Mouse (Mus musculus) MEL (cell line): Measurements from ENCODE around the gene Med13. TPM values are rescaled to one million over a fixed set of nuclear protein-coding genes. Genes with fewer than 3 reads are reported as not detected.

Experiments
- DNase-seq: peaks from one replicate; pipeline ENCODE4 v3.0.0; 2011; ENCODE audit warnings: low read depth, low spot score
- H3K27ac ChIP-seq: 2 replicates; pipeline ENCODE4 v1.5.1; 2012; ENCODE audit warnings: low read depth, mild to moderate bottlenecking, control low read depth, low read length, moderate library complexity; ENCODE audit not compliant: control insufficient read depth
- H3K27me3 ChIP-seq, 2 experiments: fragments of 150-350 bp in 1 of 2; sonication (generic) in 1 of 2; 2 replicates each; pipeline ENCODE4 v1.6.1; 2012; ENCODE audit warnings: low read length in 2 of 2, mild to moderate bottlenecking in 2 of 2, improper control_type of control experiment in 1 of 2, moderate library complexity in 1 of 2; ENCODE audit not compliant: insufficient read depth in 2 of 2, control insufficient read depth in 1 of 2
- H3K36me3 ChIP-seq, 2 experiments: 2 replicates each; pipeline ENCODE4 v1.6.1; 2012 to 2014; ENCODE audit warnings: low read length in 2 of 2, improper control_type of control experiment in 1 of 2, inconsistent platforms in 1 of 2, mild to moderate bottlenecking in 1 of 2; ENCODE audit not compliant: insufficient read depth in 2 of 2, control insufficient read depth in 1 of 2
- H3K4me1 ChIP-seq, 2 experiments: fragments of 150-350 bp in 1 of 2; sonication (generic) in 1 of 2; 2 replicates each; pipeline ENCODE4 v1.6.1; 2012; ENCODE audit warnings: low read length in 2 of 2, improper control_type of control experiment in 1 of 2, mild to moderate bottlenecking in 1 of 2; ENCODE audit not compliant: insufficient read depth in 2 of 2, control insufficient read depth in 1 of 2
- H3K4me3 ChIP-seq, 2 experiments: fragments of 150-350 bp in 1 of 2; sonication (generic) in 1 of 2; 2 replicates each; pipeline ENCODE4 v1.5.1; 2012; ENCODE audit warnings: low read depth in 2 of 2, low read length in 2 of 2, mild to moderate bottlenecking in 2 of 2, moderate library complexity in 2 of 2, control low read depth in 1 of 2, improper control_type of control experiment in 1 of 2; ENCODE audit not compliant: control insufficient read depth in 1 of 2, insufficient read depth in 1 of 2
- H3K79me2 ChIP-seq: 2 replicates; pipeline ENCODE4 v1.6.1; 2012; ENCODE audit warnings: mild to moderate bottlenecking, low read length, moderate library complexity; ENCODE audit not compliant: control insufficient read depth, poor library complexity, insufficient read depth
- H3K9ac ChIP-seq: 2 replicates; pipeline ENCODE4 v1.6.1; 2012; ENCODE audit warnings: low read depth, mild to moderate bottlenecking, control low read depth, low read length, moderate library complexity; ENCODE audit not compliant: control insufficient read depth, poor library complexity, severe bottlenecking
- H3K9me3 ChIP-seq: fragments of 150-350 bp; sonication (generic); replicated peaks from 2 replicates; pipeline ENCODE4 v1.6.1; 2012; ENCODE audit warnings: mild to moderate bottlenecking, low read length, improper control_type of control experiment, moderate library complexity; ENCODE audit not compliant: insufficient read depth
- BHLHE40 ChIP-seq: IDR thresholded peaks from 2 replicates; pipeline ENCODE4 v1.6.1; 2012; ENCODE audit warnings: low read depth, mild to moderate bottlenecking, inconsistent platforms, low read length, improper control_type of control experiment, borderline replicate concordance
- CHD1 ChIP-seq: IDR thresholded peaks from 2 replicates; pipeline ENCODE4 v1.6.1; 2012; ENCODE audit warnings: low read depth, mild to moderate bottlenecking, inconsistent platforms, low read length, improper control_type of control experiment
- CHD2 ChIP-seq: IDR thresholded peaks from 2 replicates; pipeline ENCODE4 v1.6.1; 2011; ENCODE audit warnings: low read length, improper control_type of control experiment
- ELF1 ChIP-seq: IDR thresholded peaks from 2 replicates; pipeline ENCODE4 v1.6.1; 2014; ENCODE audit warnings: low read depth, mild to moderate bottlenecking, inconsistent platforms, low read length, improper control_type of control experiment, moderate library complexity
- EP300 ChIP-seq, 2 experiments: IDR thresholded peaks; 2 replicates each; pipeline ENCODE4 v1.6.1; 2011; ENCODE audit warnings: improper control_type of control experiment in 2 of 2, low read length in 2 of 2, low read depth in 1 of 2, mild to moderate bottlenecking in 1 of 2
- ETS1 ChIP-seq: IDR thresholded peaks from 2 replicates; pipeline ENCODE4 v1.6.1; 2012; ENCODE audit warnings: low read depth, mild to moderate bottlenecking, inconsistent platforms, low read length, improper control_type of control experiment, moderate library complexity
- GABPA ChIP-seq: IDR thresholded peaks from 2 replicates; pipeline ENCODE4 v1.6.1; 2012; ENCODE audit warnings: low read depth, mild to moderate bottlenecking, inconsistent platforms, low read length, improper control_type of control experiment, moderate library complexity
- HCFC1 ChIP-seq: IDR thresholded peaks from 2 replicates; pipeline ENCODE4 v1.6.1; 2012; ENCODE audit warnings: low read depth, mild to moderate bottlenecking, inconsistent platforms, low read length, improper control_type of control experiment, moderate library complexity
- KAT2A ChIP-seq: conservative IDR thresholded peaks from 2 replicates; pipeline ENCODE4 v1.6.1; 2012; ENCODE audit warnings: low read depth, low read length, improper control_type of control experiment, inconsistent platforms
- MAFK ChIP-seq: IDR thresholded peaks from 2 replicates; pipeline ENCODE4 v1.6.1; 2011; ENCODE audit warnings: low read depth, mild to moderate bottlenecking, low read length, improper control_type of control experiment, borderline replicate concordance
- MAX ChIP-seq: IDR thresholded peaks from 2 replicates; pipeline ENCODE4 v1.6.1; 2011; ENCODE audit warnings: low read length, improper control_type of control experiment
- MEF2A ChIP-seq: IDR thresholded peaks from 2 replicates; pipeline ENCODE4 v1.6.1; 2014; ENCODE audit warnings: low read depth, mild to moderate bottlenecking, inconsistent platforms, low read length, improper control_type of control experiment; ENCODE audit not compliant: poor library complexity, insufficient replicate concordance, severe bottlenecking; ENCODE audit errors: extremely low read depth
- MXI1 ChIP-seq: IDR thresholded peaks from 2 replicates; pipeline ENCODE4 v1.6.1; 2011; ENCODE audit warnings: mild to moderate bottlenecking, low read depth, low read length, improper control_type of control experiment
- MYB ChIP-seq: IDR thresholded peaks from 2 replicates; pipeline ENCODE4 v1.6.1; 2011; ENCODE audit warnings: mild to moderate bottlenecking, low read depth, low read length, improper control_type of control experiment
- MYC ChIP-seq: IDR thresholded peaks from 2 replicates; pipeline ENCODE4 v1.6.1; 2011; ENCODE audit warnings: low read depth, mild to moderate bottlenecking, low read length, improper control_type of control experiment, moderate library complexity
- NELFE ChIP-seq: IDR thresholded peaks from 2 replicates; pipeline ENCODE4 v1.6.1; 2011; ENCODE audit warnings: low read depth, low read length, improper control_type of control experiment
- POLR2A ChIP-seq, 2 experiments: IDR thresholded peaks; 2 replicates each; pipeline ENCODE4 v1.6.1; 2011 to 2012; ENCODE audit warnings: low read length in 2 of 2, mild to moderate bottlenecking in 2 of 2, control low read depth in 1 of 2, improper control_type of control experiment in 1 of 2, low read depth in 1 of 2, moderate library complexity in 1 of 2; ENCODE audit not compliant: control insufficient read depth in 1 of 2, insufficient read depth in 1 of 2, poor library complexity in 1 of 2
- RAD21 ChIP-seq: IDR thresholded peaks from 2 replicates; pipeline ENCODE4 v1.6.1; 2011; ENCODE audit warnings: mild to moderate bottlenecking, low read depth, low read length, improper control_type of control experiment
- RCOR1 ChIP-seq: IDR thresholded peaks from 2 replicates; pipeline ENCODE4 v1.6.1; 2012; ENCODE audit warnings: low read depth, mild to moderate bottlenecking, inconsistent platforms, low read length, improper control_type of control experiment
- SIN3A ChIP-seq: IDR thresholded peaks from 2 replicates; pipeline ENCODE4 v1.6.1; 2012; ENCODE audit warnings: low read length, improper control_type of control experiment, inconsistent platforms
- SMC3 ChIP-seq: IDR thresholded peaks from 2 replicates; pipeline ENCODE4 v1.6.1; 2011; ENCODE audit warnings: low read depth, low read length, improper control_type of control experiment
- TCF12 ChIP-seq: IDR thresholded peaks from 2 replicates; pipeline ENCODE4 v1.6.1; 2014; ENCODE audit warnings: low read depth, mild to moderate bottlenecking, inconsistent platforms, low read length, improper control_type of control experiment, moderate library complexity
- UBTF ChIP-seq: IDR thresholded peaks from 2 replicates; pipeline ENCODE4 v1.6.1; 2012; ENCODE audit warnings: low read depth, mild to moderate bottlenecking, inconsistent platforms, low read length, improper control_type of control experiment, moderate library complexity, borderline replicate concordance; ENCODE audit not compliant: insufficient read depth
- USF1 ChIP-seq: IDR thresholded peaks from 2 replicates; pipeline ENCODE4 v1.6.1; 2014; ENCODE audit warnings: low read depth, mild to moderate bottlenecking, inconsistent platforms, low read length, improper control_type of control experiment, moderate library complexity
- USF2 ChIP-seq, 2 experiments: IDR thresholded peaks; 2 replicates each; pipeline ENCODE4 v1.6.1; 2011 to 2012; ENCODE audit warnings: improper control_type of control experiment in 2 of 2, low read length in 2 of 2, borderline replicate concordance in 1 of 2, inconsistent platforms in 1 of 2, low read depth in 1 of 2, mild to moderate bottlenecking in 1 of 2; ENCODE audit not compliant: insufficient read depth in 1 of 2
- ZC3H11A ChIP-seq: IDR thresholded peaks from 2 replicates; pipeline ENCODE4 v1.6.1; 2012; ENCODE audit warnings: low read depth, mild to moderate bottlenecking, inconsistent platforms, low read length, improper control_type of control experiment
- ZMIZ1 ChIP-seq: IDR thresholded peaks from 2 replicates; pipeline ENCODE4 v1.6.1; 2012; ENCODE audit warnings: low read depth, mild to moderate bottlenecking, inconsistent platforms, low read length, improper control_type of control experiment, moderate library complexity
- ZNF384 ChIP-seq: IDR thresholded peaks from 2 replicates; pipeline ENCODE4 v1.6.1; 2012; ENCODE audit warnings: low read depth, mild to moderate bottlenecking, inconsistent platforms, low read length, improper control_type of control experiment
- polyA plus RNA-seq, 2 experiments: library from polyadenylated mRNA; stranded (reverse) in 1 of 2; unstranded in 1 of 2; fragments of >175 nt in 1 of 2; fragments of >200 nt in 1 of 2; gene quantifications; 2 replicates each; pipeline versions ENCODE4 v1.2.1 to v1.2.4; 2012; ENCODE audit warnings: low replicate concordance in 2 of 2, low read depth in 1 of 2; ENCODE audit not compliant: insufficient read length in 2 of 2, insufficient read depth in 1 of 2, missing spikeins in 1 of 2
- total RNA-seq: library from RNA; depleted of rRNA; stranded (reverse); fragments of 300-350 nt; gene quantifications from 2 replicates; pipeline ENCODE4 v1.2.3, GENCODE M21; 2012

Med13 gene
- total and polyA plus RNA-seq, 3 experiments, result 23.3 to 114 (median 26.4) TPM

DNA sequence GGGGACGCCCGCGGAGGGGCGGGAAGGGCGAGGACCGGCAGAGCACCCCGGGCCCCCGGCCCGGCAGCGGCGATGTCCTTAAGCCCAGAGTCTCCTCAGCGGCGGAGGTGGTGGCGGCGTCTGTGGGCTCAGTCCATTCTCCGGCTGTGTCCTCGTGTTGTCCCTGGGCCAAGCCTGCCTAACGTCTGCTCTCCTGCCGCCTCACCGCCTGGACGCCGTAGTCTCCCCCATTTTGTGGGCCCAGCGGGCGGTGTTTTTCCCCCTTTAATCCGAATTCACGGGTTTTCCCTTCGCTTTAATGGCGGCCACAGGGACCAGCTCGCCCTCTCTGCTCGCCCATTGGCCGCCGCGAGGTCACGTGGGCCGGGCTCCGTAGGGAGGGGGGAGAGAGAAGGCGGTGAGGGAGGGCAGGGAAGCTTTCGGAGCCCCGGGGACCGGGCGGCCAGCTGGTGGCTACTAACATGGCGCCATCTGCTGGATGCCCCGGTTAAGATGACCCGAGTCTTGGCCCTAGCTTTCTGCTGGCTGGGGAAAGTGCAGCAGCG, 654 bp upstream of the Med13 start (continued):
- peak; percentile 96 for TF ChIP-seq POLR2A (IDR thresholded peaks at IDR 0.05; ENCODE audit: control insufficient read depth in 1 of 2, insufficient read depth in 1 of 2, low read depth in 1 of 2, low read length in 2 of 2, poor library complexity in 1 of 2)
- peak; percentile 69 for TF ChIP-seq RAD21
- no peak for TF ChIP-seq CHD1
- TF ChIP-seq ELF1, result peak; percentile 28; the same call in 1 of the 2 replicates
- no peak for TF ChIP-seq EP300 (IDR thresholded peaks at IDR 0.05; ENCODE audit: low read depth in 1 of 2, low read length in 2 of 2)
- peak; percentile 89 to 97 for TF ChIP-seq USF2 (IDR thresholded peaks at IDR 0.05; ENCODE audit: borderline replicate concordance in 1 of 2, insufficient read depth in 1 of 2, low read depth in 1 of 2, low read length in 2 of 2)
- TF ChIP-seq USF1, result peak; percentile 100
- TF ChIP-seq TCF12, result peak; percentile 70
- TF ChIP-seq ZC3H11A, result no peak; the same call in 1 of the 2 replicates
- TF ChIP-seq MAFK, result no peak
- TF ChIP-seq ZNF384, result no peak
- TF ChIP-seq CHD2, result no peak
- no peak for TF ChIP-seq GABPA

DNA sequence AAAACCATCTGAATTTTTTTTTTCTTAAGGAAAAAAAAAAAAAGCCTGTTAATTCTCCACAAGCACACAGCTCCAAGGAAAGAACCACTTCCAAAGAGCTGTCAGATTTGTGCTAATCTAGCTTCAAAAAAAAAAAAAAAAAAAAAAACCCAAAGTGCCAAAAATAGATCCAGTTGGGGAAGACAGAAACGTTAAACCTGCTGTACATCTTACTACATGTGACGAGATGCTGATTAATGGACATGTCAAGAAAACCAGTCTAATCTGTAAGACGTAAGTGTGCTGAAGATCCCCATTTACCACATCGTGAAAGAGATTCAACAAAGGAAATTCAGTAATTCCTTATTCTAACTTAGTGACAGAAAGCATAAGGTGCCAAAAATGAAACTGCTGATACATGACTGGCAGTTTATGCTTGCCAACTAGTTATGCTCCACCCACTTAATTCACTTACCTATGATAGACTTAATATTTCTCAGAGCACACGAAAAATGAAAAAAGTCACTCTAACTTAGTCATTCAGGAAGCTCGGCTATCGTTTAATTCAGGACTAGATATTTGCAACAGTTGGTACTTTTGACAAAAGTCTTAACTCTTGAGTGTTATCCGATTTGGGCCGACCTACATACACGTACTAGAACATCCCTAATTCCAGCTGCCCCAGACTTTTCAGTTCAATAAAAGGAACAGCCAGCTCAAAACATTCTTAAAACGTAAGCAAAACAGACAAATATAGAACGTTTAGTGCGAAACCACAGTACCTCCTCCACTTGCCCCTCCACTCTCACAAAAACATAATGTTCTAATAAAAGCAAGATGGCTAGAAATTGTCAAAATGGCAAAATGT, 1.2 kb downstream of the Med13 start:
- Histone ChIP-seq H3K9me3 (no peaks in the 10 kb centered on the region), H3K9ac (peak overlapping the region; percentile 95), H3K27ac (peak overlapping the region; percentile 83), H3K4me1 (peaks cover 11 to 18% of the 10 kb centered on the region in 2 experiments), H3K4me3 (peak overlapping the region; percentile 74 to 85), H3K36me3 (peaks cover 27 to 35% of the 10 kb centered on the region in 2 experiments), H3K27me3 (no peaks in the 10 kb centered on the region), H3K79me2 (peaks cover 54% of the 10 kb centered on the region)
- TF ChIP-seq NELFE, result peak; percentile 14; the same call in 1 of the 2 replicates
- 0 out of 2 replicates have a peak, but pooled peaks have one; percentile 1 for TF ChIP-seq UBTF
- TF ChIP-seq EP300 (IDR thresholded peaks at IDR 0.05; ENCODE audit: low read depth in 1 of 2, low read length in 2 of 2), result peak in 1 of 2 experiments; percentile 53; a peak in 3 of 4 replicates
- no peak for TF ChIP-seq SMC3
- TF ChIP-seq RCOR1, result peak; percentile 64
- peak; percentile 96 for TF ChIP-seq MEF2A
- peak; percentile 97 for TF ChIP-seq ZNF384
- no peak for TF ChIP-seq RAD21
- TF ChIP-seq MAX, result peak; percentile 65; the same call in 1 of the 2 replicates
- peak; percentile 94 for TF ChIP-seq ETS1
- TF ChIP-seq USF1, result peak; percentile 41; the same call in 1 of the 2 replicates
- TF ChIP-seq MYB, result no peak
- TF ChIP-seq HCFC1, result peak; percentile 24; the same call in 1 of the 2 replicates
- 0 out of 2 replicates have a peak, but pooled peaks have one; percentile 5 for TF ChIP-seq MAFK
- TF ChIP-seq MYC, result peak; percentile 67; the same call in 1 of the 2 replicates
- TF ChIP-seq BHLHE40, result peak; percentile 75
- TF ChIP-seq USF2 (IDR thresholded peaks at IDR 0.05; ENCODE audit: borderline replicate concordance in 1 of 2, insufficient read depth in 1 of 2, low read depth in 1 of 2, low read length in 2 of 2), result no peak
- TF ChIP-seq ZMIZ1, result no peak
- TF ChIP-seq KAT2A, result no peak
- TF ChIP-seq SIN3A, result peak; percentile 91
- TF ChIP-seq POLR2A (IDR thresholded peaks at IDR 0.05; ENCODE audit: control insufficient read depth in 1 of 2, insufficient read depth in 1 of 2, low read depth in 1 of 2, low read length in 2 of 2, poor library complexity in 1 of 2), result no peak
- peak; percentile 90 for TF ChIP-seq MXI1
- peak; percentile 93 for DNase-seq
